Mouse (Mus musculus) G1E (cell line): ENCODE measurements around the gene Rap1b. TPM values are rescaled to one million over a fixed set of nuclear protein-coding genes. Genes with fewer than 3 reads are reported as not detected.

Experiments
- ATAC-seq: 2 replicates; pipeline ENCODE4 v1.8.0; 2016; ENCODE audit warnings: mild to moderate bottlenecking; ENCODE audit not compliant: insufficient number of reproducible peaks, poor library complexity, low FRiP score, severe bottlenecking; ENCODE audit errors: extremely low read depth
- DNase-seq: peaks from one replicate; pipeline ENCODE4 v3.0.0; 2012; ENCODE audit warnings: low spot score
- H3K27me3 ChIP-seq: 2 replicates; pipeline ENCODE4 v1.6.1; 2012; ENCODE audit warnings: mild to moderate bottlenecking, low read length, inconsistent platforms; ENCODE audit not compliant: insufficient read depth
- H3K36me3 ChIP-seq: replicated peaks from 2 replicates; pipeline ENCODE3; 2012; ENCODE audit warnings: mild to moderate bottlenecking, inconsistent platforms
- H3K4me1 ChIP-seq: 2 replicates; pipeline ENCODE4 v1.6.1; 2012; ENCODE audit warnings: low read depth, low read length, inconsistent platforms, mixed read lengths; ENCODE audit not compliant: insufficient read depth
- H3K4me3 ChIP-seq: 2 replicates; pipeline ENCODE4 v1.5.1; 2012; ENCODE audit warnings: low read depth, mild to moderate bottlenecking, inconsistent platforms, low read length, moderate library complexity, mixed read lengths
- H3K9me3 ChIP-seq: replicated peaks from 2 replicates; pipeline ENCODE4 v1.6.1; 2012; ENCODE audit warnings: inconsistent platforms
- CTCF ChIP-seq: IDR thresholded peaks from 2 replicates; pipeline ENCODE4 v1.5.1; 2012; ENCODE audit warnings: low read depth, low read length, inconsistent platforms, mixed read lengths
- GATA1 ChIP-seq: IDR thresholded peaks from 2 replicates; pipeline ENCODE4 v1.6.1; 2012; ENCODE audit warnings: borderline replicate concordance, low read length, inconsistent platforms, mixed read lengths
- GATA2 ChIP-seq: IDR thresholded peaks from 2 replicates; pipeline ENCODE4 v1.6.1; 2012; ENCODE audit warnings: low read depth, low read length, inconsistent platforms, borderline replicate concordance
- POLR2AphosphoS5 ChIP-seq: IDR thresholded peaks from 2 replicates; pipeline ENCODE4 v1.6.1; 2012; ENCODE audit warnings: low read depth, low read length, inconsistent platforms; ENCODE audit not compliant: insufficient replicate concordance
- TAL1 ChIP-seq: conservative IDR thresholded peaks from 2 replicates; pipeline ENCODE4 v1.6.1; 2012; ENCODE audit warnings: low read depth, low read length, inconsistent platforms, mixed read lengths
- polyA plus RNA-seq: library from polyadenylated mRNA; stranded (reverse); fragments of >175 nt; gene quantifications from 2 replicates; pipeline ENCODE4 v1.2.3, GENCODE M21; 2012
- total RNA-seq, 2 experiments: library from RNA; stranded (forward) in 1 of 2; stranded (reverse) in 1 of 2; fragments of 200-1000 nt in 1 of 2; fragments of >200 nt in 1 of 2; fragmentation: Nextera tagmentation in 1 of 2; gene quantifications; 2 replicates each; pipeline ENCODE4 v1.2.3; 2014 to 2017

The Rap1b gene
- total and polyA plus RNA-seq, 3 experiments: 23.4 to 121 (median 73.1) TPM

DNA sequence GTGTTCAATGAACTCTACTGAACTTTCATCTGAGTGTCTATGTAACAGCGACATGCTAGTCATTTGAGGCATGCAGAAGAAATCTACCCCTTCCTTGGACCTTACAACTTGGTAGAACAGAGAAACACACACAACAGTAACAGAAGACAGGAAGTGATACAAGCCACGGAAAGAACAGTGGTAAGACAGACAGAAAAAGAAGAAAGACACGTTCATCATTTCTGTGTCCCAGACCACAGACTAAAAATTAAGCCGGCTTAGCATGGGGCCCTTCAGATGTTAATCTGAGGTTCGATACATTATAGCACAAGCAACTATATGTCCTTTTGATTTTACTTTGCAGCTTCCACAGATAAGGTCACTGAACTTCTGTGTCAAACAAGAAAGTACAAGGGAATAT lies 2.1 kb downstream of the Rap1b start:
- Histone ChIP-seq H3K9me3 (no peaks in the 10 kb centered on the region), H3K4me3 (no peak overlapping the region; the same call in 1 of the 2 replicates), H3K36me3 (peaks cover 8% of the 10 kb centered on the region), H3K27me3 (peaks cover 12% of the 10 kb centered on the region), H3K4me1 (peaks cover 26% of the 10 kb centered on the region)
- ATAC-seq: peak; percentile 4; the same call in 1 of the 2 replicates
- no peak for DNase-seq
- TF ChIP-seq GATA1 (no peak), CTCF (no peak), GATA2 (no peak), POLR2AphosphoS5 (no peak), TAL1 (no peak)

DNA sequence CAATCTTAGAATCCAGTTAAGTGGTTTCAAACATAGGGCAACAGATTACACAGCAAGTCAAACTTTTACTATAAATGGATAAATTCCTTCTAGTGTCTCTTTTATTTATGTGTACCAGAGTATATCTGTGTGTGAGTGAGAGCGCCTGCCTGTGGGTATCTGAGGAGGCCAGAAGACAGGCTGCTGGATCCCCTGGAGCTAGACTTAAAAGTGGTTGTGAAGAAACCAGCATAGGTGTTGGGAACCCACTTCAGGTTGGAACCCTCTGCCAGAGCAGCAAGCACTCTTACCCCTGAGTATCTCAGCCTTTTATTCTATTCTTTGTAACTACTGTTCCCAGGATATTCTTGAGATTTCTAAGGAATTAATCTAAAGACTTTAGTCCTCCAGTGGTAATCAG lies 4.1 kb downstream of the Rap1b start:
- H3K4me1 ChIP-seq: peaks cover 30% of the 10 kb centered on the region
- H3K4me3 ChIP-seq: no peak overlapping the region
- H3K27me3 ChIP-seq: 0 out of 2 replicates have a peak, but pooled peaks cover 2% of the 10 kb centered on the region
- peaks cover 15% of the 10 kb centered on the region for H3K36me3 ChIP-seq
- no peak for TF ChIP-seq GATA1
- no peak for TF ChIP-seq CTCF
- TF ChIP-seq POLR2AphosphoS5: no peak
- no peak for TF ChIP-seq GATA2
- no peak for TF ChIP-seq TAL1
- ATAC-seq: no peak
- no peaks in the 10 kb centered on the region for H3K9me3 ChIP-seq
- no peak for DNase-seq

DNA sequence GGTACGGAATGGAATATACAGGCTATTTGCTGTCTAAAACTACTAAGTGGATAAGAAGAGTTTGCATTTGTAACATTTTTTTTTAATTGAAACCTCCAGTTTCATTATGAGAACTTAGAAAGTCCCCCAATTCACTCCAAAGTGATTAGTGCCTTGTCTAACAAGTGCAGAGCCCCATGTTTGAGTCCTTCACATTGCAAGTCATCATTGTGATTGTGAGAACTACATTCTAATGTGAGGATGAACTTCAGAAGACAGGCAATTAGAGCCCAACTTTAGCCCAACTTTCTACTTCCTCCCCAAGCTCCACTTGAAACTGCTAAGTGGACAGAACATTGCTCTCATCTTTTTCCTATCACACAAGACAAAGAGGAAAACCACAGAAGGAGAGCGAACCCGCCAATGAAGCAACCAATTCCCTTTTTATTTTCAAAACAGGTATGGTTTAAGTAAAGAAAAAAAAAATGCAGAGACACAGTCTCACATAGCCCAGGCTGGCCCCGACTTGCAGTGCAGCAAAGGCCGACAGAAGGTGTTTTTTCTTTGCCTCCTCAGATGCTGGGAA lies 5.3 kb downstream of the Rap1b start:
- peaks cover 34% of the 10 kb centered on the region for H3K4me1 ChIP-seq
- peaks cover 24% of the 10 kb centered on the region for H3K36me3 ChIP-seq
- DNase-seq (no peak), ATAC-seq (no peak)
- TF ChIP-seq CTCF: no peak
- no peak for TF ChIP-seq TAL1
- no peak for TF ChIP-seq GATA1
- TF ChIP-seq GATA2: no peak
- no peak for TF ChIP-seq POLR2AphosphoS5
- H3K9me3 ChIP-seq: no peaks in the 10 kb centered on the region
- no peaks in the 10 kb centered on the region for H3K27me3 ChIP-seq
- no peak overlapping the region for H3K4me3 ChIP-seq

DNA sequence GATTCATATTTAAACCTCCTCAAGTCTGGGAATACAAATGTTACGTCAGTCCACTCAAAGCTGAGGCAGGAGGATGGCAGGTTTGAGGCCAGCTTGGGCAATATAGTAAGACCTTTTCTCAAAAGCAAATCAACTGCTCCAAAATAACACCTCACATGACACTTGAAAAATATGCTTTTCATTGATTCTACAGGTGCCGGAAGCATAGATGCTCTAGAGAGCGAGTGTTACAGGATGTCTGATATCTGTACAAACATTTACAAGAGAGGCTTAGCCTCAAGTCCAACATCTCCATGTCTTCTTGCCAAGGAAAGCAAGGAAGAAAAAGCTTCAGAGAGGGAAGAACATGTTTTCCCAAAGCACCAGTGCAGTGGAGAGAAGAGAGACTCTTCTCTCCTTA lies 6.1 kb downstream of the Rap1b start:
- no peak overlapping the region for H3K4me3 ChIP-seq
- no peaks in the 10 kb centered on the region for H3K27me3 ChIP-seq
- DNase-seq: no peak
- H3K36me3 ChIP-seq: peaks cover 28% of the 10 kb centered on the region
- peaks cover 38% of the 10 kb centered on the region for H3K4me1 ChIP-seq
- TF ChIP-seq TAL1 (no peak), GATA1 (no peak), POLR2AphosphoS5 (no peak), CTCF (no peak), GATA2 (no peak)
- H3K9me3 ChIP-seq: no peaks in the 10 kb centered on the region
- no peak for ATAC-seq

DNA sequence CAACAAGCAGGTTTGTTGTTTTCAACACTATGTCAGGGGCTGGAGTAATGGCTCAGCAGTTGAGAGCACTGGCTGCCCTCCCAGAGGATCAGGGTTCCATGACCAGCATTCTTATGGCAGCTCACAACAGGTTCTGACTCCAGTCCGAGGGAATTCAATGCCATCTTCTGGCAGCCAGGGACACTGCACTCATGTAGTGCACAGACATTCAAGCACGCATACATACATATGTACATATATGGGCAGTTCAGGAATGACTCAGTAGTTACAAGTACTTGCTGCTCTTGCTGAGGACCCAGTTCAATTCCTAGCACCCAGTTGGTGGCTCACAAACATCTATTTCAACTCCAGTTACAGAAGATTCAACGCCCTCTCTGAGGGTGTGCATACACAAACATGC lies 6.9 kb downstream of the Rap1b start:
- Histone ChIP-seq H3K4me3 (no peak overlapping the region), H3K36me3 (peaks cover 31% of the 10 kb centered on the region), H3K27me3 (no peaks in the 10 kb centered on the region), H3K4me1 (peaks cover 37% of the 10 kb centered on the region), H3K9me3 (no peaks in the 10 kb centered on the region)
- no peak for TF ChIP-seq GATA1
- no peak for TF ChIP-seq CTCF
- no peak for TF ChIP-seq POLR2AphosphoS5
- no peak for TF ChIP-seq TAL1
- no peak for TF ChIP-seq GATA2
- ATAC-seq (0 out of 2 replicates have a peak, but pooled peaks have one; percentile 35), DNase-seq (no peak)

DNA sequence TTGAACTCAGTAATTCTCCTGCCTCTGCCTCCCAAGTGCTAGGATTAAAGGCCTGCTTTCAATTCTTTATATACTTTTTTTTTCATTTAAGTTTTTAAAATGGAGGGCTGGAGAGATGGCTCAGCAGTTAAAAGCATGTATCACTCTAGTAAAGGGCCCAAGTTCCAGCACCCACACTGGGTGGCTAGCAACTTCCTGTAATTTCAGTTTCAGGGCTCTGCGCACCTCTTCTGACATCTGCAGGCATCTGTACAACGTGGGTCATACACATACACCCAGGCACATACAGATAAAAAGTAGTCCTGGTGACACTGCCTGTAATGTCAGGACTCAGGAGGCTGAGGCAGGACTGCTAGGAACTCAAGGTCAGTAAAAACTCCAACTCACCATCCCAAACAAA lies 9.5 kb downstream of the Rap1b start:
- TF ChIP-seq GATA2: no peak
- no peak for TF ChIP-seq CTCF
- TF ChIP-seq TAL1: no peak
- TF ChIP-seq GATA1: no peak
- no peak for TF ChIP-seq POLR2AphosphoS5
- H3K27me3 ChIP-seq: no peaks in the 10 kb centered on the region
- DNase-seq: no peak
- H3K36me3 ChIP-seq: peaks cover 35% of the 10 kb centered on the region
- H3K9me3 ChIP-seq: no peaks in the 10 kb centered on the region
- peak; percentile 36; the same call in 1 of the 2 replicates for ATAC-seq
- peaks cover 38% of the 10 kb centered on the region for H3K4me1 ChIP-seq
- no peak overlapping the region for H3K4me3 ChIP-seq
